Mouse (Mus musculus): ENCODE results near the gene Sp6.

GRCm38 (mm10) chr11:96987873-96988655, 25.1 kb upstream of the Sp6 start:
- TF ChIP-seq CTCF (IDR thresholded peaks at IDR 0.05; ENCODE audit: low read depth) (no peak), EP300 (optimal IDR thresholded peaks at IDR 0.05) (no peak)
